ENCODE assay signal across 14 mouse cellular contexts in the genomic region with DNA sequence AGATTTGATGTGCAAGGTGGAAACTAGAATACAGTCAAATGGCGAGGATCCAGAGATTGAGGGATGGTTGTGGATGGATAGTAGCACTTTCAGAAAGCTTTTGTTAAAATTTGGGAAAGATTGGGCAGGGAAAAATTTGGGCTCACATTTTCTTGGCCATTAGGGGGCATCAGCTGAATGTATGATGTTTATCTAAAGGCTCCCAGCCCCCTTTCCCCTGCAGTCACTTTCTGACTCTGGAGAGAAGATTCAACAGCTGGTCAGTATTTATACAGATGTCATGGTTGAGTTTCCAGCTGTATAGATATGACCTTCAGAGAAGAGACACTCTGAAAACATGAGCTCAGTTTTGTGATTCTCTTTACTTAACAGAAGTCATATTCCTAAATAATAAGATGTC.
A peak's percentile ranks its signal among the peaks of the same experiment; 100 is the strongest.
DNase-seq lines count a peak whose midpoint lies in the region; ATAC-seq and TF ChIP-seq lines count a peak whose summit lies in the region.
"Had no signal": no experiment of that assay in that cellular context is flagged by ENCODE, and none has a peak within 500 bp of the region (broad histone marks: within the 10 kb centered on the region; RNA-seq: fewer than 3 reads in every experiment).

No protein-coding gene starts in this region.

- intact Hi-C loops in left cerebral cortex, adult 2 months (cut with DNase I), result loop anchor here (5.0 kb wide), 2 partner anchors 898 to 1733 kb away; no protein-coding TSS in a partner anchor

- no peaks in the 10 kb centered on the region for H3K36me3 ChIP-seq in embryonic facial prominence, embryonic 11.5 days (replicated peaks; ENCODE audit: control insufficient read depth, insufficient read depth, low read depth, low read length)
- H3K36me3 ChIP-seq in embryonic facial prominence, embryonic 10.5 days (replicated peaks), result no peaks in the 10 kb centered on the region
- H3K36me3 ChIP-seq: G1E; hindbrain, embryonic 15.5 days; liver, embryonic 15.5 days had no signal

- peak; percentile 28 for DNase-seq in embryonic facial prominence, embryonic 11.5 days (ENCODE audit: low spot score)
- DNase-seq in embryonic facial prominence, embryonic 10.5 days (ENCODE audit: low spot score), result no peak
- peak; percentile 14 to 17 for DNase-seq in left cerebral cortex, adult 2 months (ENCODE audit: extremely low spot score in 1 of 2, low spot score in 2 of 2)
- DNase-seq in left cerebral cortex, adult 8-10 months (ENCODE audit: low spot score in 2 of 2), result no peak
- DNase-seq in right cerebral cortex, postnatal 10 days (ENCODE audit: low spot score in 2 of 2), result peak; percentile 26 to 34
- no peak for DNase-seq in right cerebral cortex, postnatal 4 days
- DNase-seq in adrenal gland, adult 8-10 months, result no peak
- DNase-seq in kidney, adult 11 months, result no peak
- DNase-seq: B cell, adult 2 months; cerebellum, adult 18-20 months had no signal

- no peak overlapping the region for H3K4me3 ChIP-seq in embryonic facial prominence, embryonic 11.5 days (ENCODE audit: low read depth, low read length)
- H3K4me3 ChIP-seq in embryonic facial prominence, embryonic 10.5 days, result no peak overlapping the region
- H3K4me3 ChIP-seq in left cerebral cortex, adult 2 months, result no peak overlapping the region
- H3K4me3 ChIP-seq: hindbrain, embryonic 15.5 days; liver, embryonic 15.5 days had no signal

- H3K9ac ChIP-seq in embryonic facial prominence, embryonic 11.5 days (replicated peaks; ENCODE audit: low read length), result no peak overlapping the region
- H3K9ac ChIP-seq: hindbrain, embryonic 15.5 days; liver, embryonic 15.5 days had no signal

- no peak for ATAC-seq in embryonic facial prominence, embryonic 11.5 days (replicated peaks; ENCODE audit: insufficient number of reproducible peaks, low FRiP score, low TSS enrichment, low read depth)

- 54% methylated on average over 1 of the region's 1 CpGs for WGBS in embryonic facial prominence, embryonic 11.5 days
- 38% methylated on average over 1 of the region's 1 CpGs for WGBS in embryonic facial prominence, embryonic 10.5 days

- no peaks in the 10 kb centered on the region for H3K9me3 ChIP-seq in embryonic facial prominence, embryonic 11.5 days (replicated peaks; ENCODE audit: control insufficient read depth, low read length)
- no peaks in the 10 kb centered on the region for H3K9me3 ChIP-seq in embryonic facial prominence, embryonic 10.5 days
- H3K9me3 ChIP-seq: hindbrain, embryonic 15.5 days; liver, embryonic 15.5 days had no signal

- TF ChIP-seq CTCF in left cerebral cortex, adult 2 months (IDR thresholded peaks at IDR 0.05), result peak; percentile 58

- H3K4me1 ChIP-seq in embryonic facial prominence, embryonic 11.5 days (ENCODE audit: control insufficient read depth, insufficient read depth, low read length), result no peaks in the 10 kb centered on the region
- no peaks in the 10 kb centered on the region for H3K4me1 ChIP-seq in embryonic facial prominence, embryonic 10.5 days
- H3K4me1 ChIP-seq: hindbrain, embryonic 15.5 days; liver, embryonic 15.5 days had no signal

- no peak overlapping the region for H3K4me2 ChIP-seq in embryonic facial prominence, embryonic 11.5 days (ENCODE audit: low read depth, low read length)
- H3K4me2 ChIP-seq: hindbrain, embryonic 15.5 days; liver, embryonic 15.5 days had no signal

- H3K27me3 ChIP-seq in embryonic facial prominence, embryonic 11.5 days (ENCODE audit: control insufficient read depth, insufficient read depth, low read length), result no peaks in the 10 kb centered on the region
- no peaks in the 10 kb centered on the region for H3K27me3 ChIP-seq in embryonic facial prominence, embryonic 10.5 days (replicated peaks; ENCODE audit: low read depth, poor library complexity, severe bottlenecking)
- H3K27me3 ChIP-seq: hindbrain, embryonic 15.5 days; liver, embryonic 15.5 days had no signal

- no peak overlapping the region for H3K27ac ChIP-seq in embryonic facial prominence, embryonic 11.5 days (replicated peaks; ENCODE audit: low read depth, low read length)
- no peak overlapping the region for H3K27ac ChIP-seq in embryonic facial prominence, embryonic 10.5 days (replicated peaks)
- H3K27ac ChIP-seq in left cerebral cortex, adult 2 months, result no peak overlapping the region
- H3K27ac ChIP-seq: hindbrain, embryonic 15.5 days; liver, embryonic 15.5 days; macrophage had no signal

Comparison
In these comparisons a context has a peak if more than half of its experiments do, and no peak if none do; other contexts are left out.
1. DNase-seq: peak in embryonic facial prominence, embryonic 11.5 days (single experiment), left cerebral cortex, adult 2 months (2 of 2) and right cerebral cortex, postnatal 10 days (2 of 2); none in embryonic facial prominence, embryonic 10.5 days (single experiment), left cerebral cortex, adult 8-10 months (0 of 2), right cerebral cortex, postnatal 4 days (single experiment), adrenal gland, adult 8-10 months (single experiment) and kidney, adult 11 months (single experiment).